Mouse (Mus musculus) intestine, postnatal 0 days (tissue): ENCODE measurements around the gene Shank3. TPM values are rescaled to one million over a fixed set of nuclear protein-coding genes. Genes with fewer than 3 reads are reported as not detected.
A peak's percentile ranks its signal among the peaks of the same experiment; 100 is the strongest.

Experiments
- ATAC-seq: fragments of 200-750 bp; cut with Nextera tagmentation; 2 replicates; pipeline ENCODE4 v1.8.0; 2017; ENCODE audit warnings: mild to moderate bottlenecking, moderate TSS enrichment, moderate library complexity
- H3K27ac ChIP-seq: fragments of 300-500 bp; sonication (generic); 2 replicates; pipeline ENCODE4 v1.5.1; 2014; ENCODE audit warnings: mild to moderate bottlenecking, low read depth, low read length, moderate library complexity
- H3K27me3 ChIP-seq: fragments of 300-500 bp; sonication (generic); replicated peaks from 2 replicates; pipeline ENCODE4 v1.6.1; 2014; ENCODE audit warnings: low read length, mixed read lengths; ENCODE audit not compliant: control insufficient read depth, insufficient read depth
- H3K36me3 ChIP-seq: fragments of 300-500 bp; sonication (generic); 2 replicates; pipeline ENCODE4 v1.6.1; 2014; ENCODE audit warnings: mild to moderate bottlenecking, moderate library complexity; ENCODE audit not compliant: control insufficient read depth, insufficient read depth
- H3K4me1 ChIP-seq: fragments of 300-500 bp; sonication (generic); replicated peaks from 2 replicates; pipeline ENCODE4 v1.6.1; 2014; ENCODE audit warnings: antibody characterized with exemption, low read length, mixed read lengths; ENCODE audit not compliant: control insufficient read depth, insufficient read depth
- H3K4me2 ChIP-seq: fragments of 300-500 bp; sonication (generic); replicated peaks from 2 replicates; pipeline ENCODE4 v1.6.1; 2014; ENCODE audit warnings: low read depth, mild to moderate bottlenecking, moderate library complexity
- H3K4me3 ChIP-seq: fragments of 300-500 bp; sonication (generic); 2 replicates; pipeline ENCODE4 v1.5.1; 2014; ENCODE audit warnings: low read depth, low read length
- H3K9ac ChIP-seq: fragments of 300-500 bp; sonication (generic); 2 replicates; pipeline ENCODE4 v1.6.1; 2014; ENCODE audit warnings: mild to moderate bottlenecking, low read depth, low read length
- H3K9me3 ChIP-seq: fragments of 300-500 bp; sonication (generic); 2 replicates; pipeline ENCODE4 v1.6.1; 2016; ENCODE audit warnings: mixed run types; ENCODE audit not compliant: control insufficient read depth
- CTCF ChIP-seq: sonication (generic); IDR thresholded peaks from 2 replicates; pipeline ENCODE4 v1.5.1; 2016; ENCODE audit warnings: low read depth, mild to moderate bottlenecking, control low read depth, antibody characterized with exemption, moderate library complexity
- WGBS: fragments of 180-500 bp; shearing (Covaris S2); extraction: QIAGEN DNeasy Blood & Tissue Kit; methylation state at CpG from one replicate; pipeline ENCODE4 v1.1.7; 2014; 5-methylcytosine and 5-hydroxymethylcytosine counted together
- polyA plus RNA-seq: library from polyadenylated mRNA; unstranded; fragments of >200 nt; fragmentation: Nextera tagmentation; extraction: Ambion mirVana; gene quantifications from 2 replicates; pipeline ENCODE4 v1.2.1, GENCODE M21; 2015

Gene Shank3
- polyA plus RNA-seq, 1 experiment from 2014 or later: 0.51 TPM

DNA sequence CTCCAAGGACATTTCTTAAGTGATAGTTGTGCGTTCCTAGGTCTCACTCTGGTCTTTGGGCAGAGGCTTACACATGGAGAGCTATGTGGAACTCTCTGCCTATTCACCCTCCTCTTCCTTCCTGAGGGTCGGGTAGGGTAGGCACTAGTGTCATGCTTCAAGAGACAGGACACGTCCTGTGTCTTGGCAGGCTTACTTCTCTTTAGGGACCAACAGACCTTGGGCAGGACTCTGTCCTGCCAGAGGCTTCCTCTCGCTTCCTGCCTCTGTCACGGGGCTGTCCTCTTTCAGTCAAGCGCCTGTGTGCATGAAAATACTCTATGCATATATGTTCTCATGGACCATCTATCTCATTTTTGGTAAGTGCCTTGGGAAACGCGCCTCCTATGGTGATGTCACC, 8.3 kb downstream of the Shank3 start:
- Histone ChIP-seq H3K9ac (no peak overlapping the region), H3K4me2 (no peak overlapping the region), H3K36me3 (no peaks in the 10 kb centered on the region), H3K27me3 (no peaks in the 10 kb centered on the region), H3K4me3 (no peak overlapping the region), H3K4me1 (no peaks in the 10 kb centered on the region), H3K9me3 (no peaks in the 10 kb centered on the region), H3K27ac (no peak overlapping the region)
- 85% methylated on average over 8 of the region's 8 CpGs for WGBS
- ATAC-seq: no peak
- no peak for TF ChIP-seq CTCF

DNA sequence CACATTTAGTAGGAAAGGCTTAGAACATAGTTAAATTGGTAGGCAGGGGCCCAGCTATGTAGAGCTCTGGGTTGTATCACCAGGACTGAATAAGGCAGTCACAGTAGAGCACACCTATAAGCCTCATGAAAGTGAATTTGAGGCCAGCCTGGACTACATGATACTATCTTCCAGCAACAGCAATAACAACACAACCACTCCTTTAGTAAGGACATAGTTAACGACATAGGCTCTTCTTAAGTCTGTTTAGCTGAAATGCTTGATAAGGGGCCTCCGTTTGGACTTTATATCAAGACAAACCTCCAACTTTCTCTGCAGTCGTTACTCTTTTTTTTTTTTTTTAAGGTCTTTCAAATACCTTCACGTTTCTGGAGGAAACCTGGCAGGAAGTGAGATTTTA, 13.3 kb downstream of the Shank3 start:
- H3K36me3 ChIP-seq: no peaks in the 10 kb centered on the region
- H3K9me3 ChIP-seq: no peaks in the 10 kb centered on the region
- no peak for TF ChIP-seq CTCF
- no peaks in the 10 kb centered on the region for H3K4me1 ChIP-seq
- WGBS: 47% methylated on average over 4 of the region's 4 CpGs
- H3K4me3 ChIP-seq: no peak overlapping the region
- no peak overlapping the region for H3K4me2 ChIP-seq
- no peak overlapping the region for H3K27ac ChIP-seq
- no peaks in the 10 kb centered on the region for H3K27me3 ChIP-seq
- no peak for ATAC-seq
- H3K9ac ChIP-seq: no peak overlapping the region

DNA sequence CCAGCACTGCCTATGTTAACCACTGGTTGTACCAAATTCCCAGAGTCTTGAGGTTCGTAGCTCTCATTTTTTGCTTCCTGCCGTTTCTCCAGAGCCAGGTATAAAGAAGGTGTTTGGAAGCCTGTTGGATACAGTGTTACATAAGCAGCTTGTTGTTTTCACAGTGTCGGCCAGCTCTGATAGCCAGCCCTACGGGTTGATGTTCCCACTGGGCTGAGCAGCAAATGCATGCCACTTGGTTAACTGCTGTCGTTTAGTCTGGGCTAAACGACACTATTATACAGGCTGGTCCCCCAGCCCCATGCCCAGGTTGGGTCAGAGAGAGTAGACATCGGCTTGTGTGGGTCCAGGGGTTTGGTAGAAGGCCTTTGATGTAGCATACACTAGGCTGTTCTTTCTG, 22.5 kb downstream of the Shank3 start:
- H3K9me3 ChIP-seq: no peaks in the 10 kb centered on the region
- H3K4me1 ChIP-seq: no peaks in the 10 kb centered on the region
- H3K27ac ChIP-seq: no peak overlapping the region
- ATAC-seq: no peak
- H3K9ac ChIP-seq: no peak overlapping the region
- TF ChIP-seq CTCF: no peak
- H3K4me3 ChIP-seq: no peak overlapping the region
- H3K4me2 ChIP-seq: no peak overlapping the region
- 76% methylated on average over 7 of the region's 7 CpGs for WGBS
- H3K27me3 ChIP-seq: peaks cover 29% of the 10 kb centered on the region
- H3K36me3 ChIP-seq: no peaks in the 10 kb centered on the region

DNA sequence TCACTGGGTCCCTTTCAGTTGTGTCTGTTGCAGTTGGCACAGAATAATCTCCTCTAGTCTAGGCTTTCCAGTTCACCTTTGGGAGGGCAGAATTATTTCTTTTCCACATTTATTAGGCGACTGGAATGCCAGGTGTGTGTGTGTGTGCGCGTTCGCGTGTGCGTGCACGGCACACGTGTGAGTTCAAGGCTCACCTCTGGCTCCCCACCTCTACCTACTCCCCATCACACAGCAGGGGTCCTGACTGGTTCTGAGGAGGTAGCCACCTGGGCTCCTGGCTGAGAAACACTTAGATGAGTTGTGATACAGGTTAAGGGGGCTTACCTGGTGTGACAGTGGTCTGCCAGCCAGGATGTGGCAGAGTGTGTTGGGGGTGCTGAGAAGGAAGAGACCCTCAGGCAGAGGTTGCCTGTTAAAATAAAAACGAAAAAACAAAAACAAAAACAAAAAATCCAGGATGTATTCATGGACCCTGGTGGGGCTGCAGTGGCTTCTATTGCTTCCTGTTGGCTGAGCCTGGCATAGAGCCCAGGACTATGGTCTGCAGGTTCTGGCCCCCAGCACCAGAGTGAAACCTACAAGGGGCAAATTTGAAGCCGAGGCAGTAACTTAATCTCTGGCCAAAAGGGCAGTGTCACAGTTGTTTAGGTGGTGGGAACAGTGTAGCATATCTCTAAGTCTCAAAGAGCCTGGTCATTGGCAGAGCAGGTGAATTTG, 23.3 kb downstream of the Shank3 start:
- WGBS: 85% methylated on average over 10 of the region's 10 CpGs
- no peaks in the 10 kb centered on the region for H3K4me1 ChIP-seq
- H3K27me3 ChIP-seq: peaks cover 29% of the 10 kb centered on the region
- no peak overlapping the region for H3K4me3 ChIP-seq
- H3K4me2 ChIP-seq: no peak overlapping the region; the same call in 1 of the 2 replicates
- H3K36me3 ChIP-seq: no peaks in the 10 kb centered on the region
- ATAC-seq: no peak
- H3K9me3 ChIP-seq: no peaks in the 10 kb centered on the region
- H3K9ac ChIP-seq: no peak overlapping the region
- TF ChIP-seq CTCF: no peak
- H3K27ac ChIP-seq: no peak overlapping the region

DNA sequence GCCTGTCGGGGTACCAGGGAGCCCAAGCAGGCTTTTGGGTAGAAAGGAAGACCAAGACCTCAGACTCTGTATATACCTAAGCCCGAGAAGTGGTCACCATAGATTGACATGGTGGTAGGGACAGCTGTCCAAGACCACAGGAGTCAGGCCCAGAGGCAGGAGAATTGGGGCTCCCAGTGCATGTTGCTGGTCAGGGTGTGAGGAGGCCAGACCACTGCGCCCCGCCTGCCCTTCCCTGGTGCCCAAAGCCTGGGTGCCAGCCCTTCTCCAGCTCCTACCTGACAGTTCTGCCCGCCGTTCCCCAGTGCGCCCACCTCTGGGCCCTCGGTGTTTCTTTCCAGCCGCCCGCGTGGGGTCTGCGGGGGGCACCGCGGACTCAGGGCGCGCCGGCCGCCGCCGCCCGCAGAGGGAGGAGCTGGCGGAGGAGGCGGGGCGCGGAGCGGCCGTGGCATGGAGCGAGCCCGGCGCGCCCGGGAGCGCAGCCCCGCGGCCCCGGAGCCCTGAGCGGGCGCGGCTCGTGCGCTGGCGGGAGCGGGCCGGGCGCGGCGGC, 23.9 kb downstream of the Shank3 start:
- no peaks in the 10 kb centered on the region for H3K9me3 ChIP-seq
- H3K27ac ChIP-seq: no peak overlapping the region
- no peak overlapping the region for H3K9ac ChIP-seq
- peak overlapping the region; percentile 77 for H3K4me2 ChIP-seq
- no peak for TF ChIP-seq CTCF
- H3K4me3 ChIP-seq: peak overlapping the region; percentile 36; the same call in 1 of the 2 replicates
- H3K27me3 ChIP-seq: peaks cover 29% of the 10 kb centered on the region
- H3K4me1 ChIP-seq: no peaks in the 10 kb centered on the region
- WGBS: 13% methylated on average over 31 of the region's 47 CpGs
- H3K36me3 ChIP-seq: no peaks in the 10 kb centered on the region
- ATAC-seq: no peak

DNA sequence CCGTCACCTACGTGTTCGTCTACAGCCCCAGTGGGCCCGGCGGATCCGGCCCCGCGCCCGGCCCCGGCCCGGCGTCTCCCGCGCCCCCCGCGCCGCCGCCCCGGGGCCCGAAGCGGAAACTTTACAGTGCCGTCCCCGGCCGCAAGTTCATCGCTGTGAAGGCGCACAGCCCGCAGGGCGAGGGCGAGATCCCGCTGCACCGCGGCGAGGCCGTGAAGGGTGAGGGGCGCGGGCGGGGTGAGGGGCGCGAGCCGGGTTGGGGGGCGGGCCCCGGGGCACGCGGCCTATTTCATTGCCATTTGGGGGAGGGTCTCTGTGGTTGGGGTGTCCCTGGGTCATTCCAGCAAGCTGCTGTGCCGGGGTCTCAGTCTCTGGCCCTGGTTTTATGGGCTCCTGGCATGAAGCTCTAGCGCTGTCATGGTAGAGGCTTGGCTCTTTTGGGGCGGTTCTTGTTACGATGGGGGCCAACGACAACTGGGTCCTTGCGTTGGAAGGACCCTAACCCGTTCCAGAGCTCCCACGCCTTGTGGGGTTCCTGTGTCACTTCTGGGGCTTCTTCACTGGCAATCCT, 24.7 kb downstream of the Shank3 start:
- WGBS: 12% methylated on average over 41 of the region's 52 CpGs
- no peak for ATAC-seq
- Histone ChIP-seq H3K36me3 (no peaks in the 10 kb centered on the region), H3K27ac (no peak overlapping the region), H3K4me2 (peak overlapping the region; percentile 77), H3K9me3 (no peaks in the 10 kb centered on the region), H3K4me3 (peak overlapping the region; percentile 46), H3K4me1 (no peaks in the 10 kb centered on the region), H3K27me3 (peaks cover 29% of the 10 kb centered on the region), H3K9ac (no peak overlapping the region)
- no peak for TF ChIP-seq CTCF
